Mouse (Mus musculus): ENCODE measurements around the gene Yars.

Yars gene

GRCm38 (mm10) chr4:129230926-129231325, 41.4 kb downstream of the Yars start:
- DNase-seq: no peak

GRCm38 (mm10) chr4:129231594-129232450, 42.3 kb downstream of the Yars start:
- DNase-seq: no peak

- DNase-seq: no peak
Observed at GRCm38 (mm10) chr4:129232561-129233360, 43.2 kb downstream of the Yars start.

GRCm38 (mm10) chr4:129234488-129234887, 44.9 kb downstream of the Yars start:
- DNase-seq: no peak

GRCm38 (mm10) chr4:129235147-129235546, 45.6 kb downstream of the Yars start:
- no peak for DNase-seq

GRCm38 (mm10) chr4:129236236-129236813, 46.8 kb downstream of the Yars start:
- no peak for DNase-seq

GRCm38 (mm10) chr4:129237843-129238441, 48.4 kb downstream of the Yars start:
- DNase-seq: no peak

- DNase-seq: no peak
Observed at GRCm38 (mm10) chr4:129238579-129239016, 49.0 kb downstream of the Yars start.

GRCm38 (mm10) chr4:129239075-129239474, 49.5 kb downstream of the Yars start:
- peak; percentile 39 to 46 for DNase-seq

- DNase-seq: no peak
Observed at GRCm38 (mm10) chr4:129241898-129242297, 52.3 kb downstream of the Yars start.

- no peak for DNase-seq
Observed at GRCm38 (mm10) chr4:129242327-129242726, 52.8 kb downstream of the Yars start.

GRCm38 (mm10) chr4:129242761-129243160, 53.2 kb downstream of the Yars start:
- DNase-seq: no peak

- no peak for DNase-seq
Observed at GRCm38 (mm10) chr4:129244802-129245201, 55.2 kb downstream of the Yars start.

GRCm38 (mm10) chr4:129246360-129247301, 57.1 kb downstream of the Yars start:
- no peak for DNase-seq

- DNase-seq: no peak
Observed at GRCm38 (mm10) chr4:129247381-129248242, 58.1 kb downstream of the Yars start.

GRCm38 (mm10) chr4:129248243-129248767, 58.7 kb downstream of the Yars start:
- DNase-seq: no peak

GRCm38 (mm10) chr4:129249288-129249687, 59.7 kb downstream of the Yars start:
- no peak for DNase-seq

GRCm38 (mm10) chr4:129250759-129251481, 61.4 kb downstream of the Yars start:
- DNase-seq: no peak

GRCm38 (mm10) chr4:129251482-129252125, 62.0 kb downstream of the Yars start:
- DNase-seq: no peak
